Mouse (Mus musculus) layer of hippocampus, adult 8-10 months (tissue): Measurements from ENCODE around the gene Asic3. TPM values are rescaled to one million over a fixed set of nuclear protein-coding genes. Genes with fewer than 3 reads are reported as not detected.
A peak's percentile ranks its signal among the peaks of the same experiment; 100 is the strongest.

Experiments used
- DNase-seq, 2 experiments: peaks; one replicate each; pipeline ENCODE4 v3.0.0; 2022; ENCODE audit warnings: low spot score in 2 of 2
- total RNA-seq, 4 experiments: library from RNA; stranded (reverse); gene quantifications; 2 replicates each; pipeline ENCODE4 v1.2.4; 2022

The Asic3 gene
- total RNA-seq, 4 experiments from 2014 or later = 0.43 to 0.48 (median 0.45) TPM; not detected in 1

DNA sequence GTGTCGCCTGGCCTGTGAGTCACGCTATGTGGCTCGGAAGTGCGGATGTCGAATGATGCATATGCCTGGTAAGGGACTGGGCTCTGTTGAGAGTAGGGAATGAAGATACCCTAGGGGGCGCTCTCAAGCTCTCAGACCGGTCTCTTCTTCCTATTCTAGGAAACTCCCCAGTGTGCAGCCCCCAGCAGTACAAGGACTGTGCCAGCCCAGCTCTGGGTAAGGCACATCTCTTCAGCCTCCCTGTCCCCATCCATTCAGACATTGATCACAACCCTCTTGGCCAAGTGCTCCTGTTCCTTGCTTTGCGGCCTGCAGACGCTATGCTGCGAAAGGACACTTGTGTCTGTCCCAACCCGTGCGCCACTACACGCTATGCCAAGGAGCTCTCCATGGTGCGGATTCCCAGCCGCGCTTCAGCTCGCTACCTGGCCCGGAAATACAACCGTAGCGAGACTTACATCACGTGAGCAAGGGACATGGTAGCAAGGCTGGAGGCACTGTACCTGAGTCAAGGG is 3.1 kb downstream of the Asic3 start:
- DNase-seq = peak in 1 of 2 experiments; percentile 75

DNA sequence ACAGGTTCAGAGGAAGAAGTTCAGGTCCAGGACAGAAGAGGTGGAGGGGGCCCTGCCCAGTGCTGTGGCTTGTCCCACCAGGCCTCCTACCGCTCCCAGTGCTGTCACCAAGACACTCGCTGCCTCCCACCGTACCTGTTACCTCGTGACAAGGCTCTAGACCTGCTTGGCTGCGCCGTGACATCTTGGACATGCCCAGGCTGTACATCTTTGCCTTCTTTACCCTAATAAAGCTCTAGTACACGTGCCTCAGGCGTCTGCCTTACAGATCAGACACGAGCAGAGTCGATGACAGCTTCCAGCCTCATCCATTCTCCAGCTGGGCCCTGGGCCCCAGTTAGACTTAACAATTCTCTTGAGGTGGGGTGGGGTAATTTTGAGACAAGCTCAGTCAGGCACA is 4.4 kb downstream of the Asic3 start:
- no peak for DNase-seq

DNA sequence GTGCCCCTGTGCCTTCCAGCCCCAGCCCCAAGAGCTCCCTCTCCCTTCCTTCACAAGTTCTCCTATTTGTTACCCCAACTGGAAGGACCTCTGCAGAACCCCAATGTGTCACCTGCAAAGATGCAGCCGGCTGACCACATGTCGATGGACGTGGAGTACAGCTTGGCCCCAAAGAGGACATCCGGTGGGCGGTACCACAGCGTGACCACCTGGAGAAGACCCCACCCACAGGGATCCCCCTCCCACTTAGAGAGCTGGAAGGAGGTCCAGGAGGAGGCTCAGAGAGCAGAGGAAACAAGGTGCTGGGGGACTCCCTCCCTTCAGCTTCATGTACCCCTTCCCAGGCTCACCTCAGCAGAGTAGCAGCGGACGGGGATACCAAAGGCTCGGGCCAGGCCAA is 7.2 kb downstream of the Asic3 start:
- DNase-seq = no peak

DNA sequence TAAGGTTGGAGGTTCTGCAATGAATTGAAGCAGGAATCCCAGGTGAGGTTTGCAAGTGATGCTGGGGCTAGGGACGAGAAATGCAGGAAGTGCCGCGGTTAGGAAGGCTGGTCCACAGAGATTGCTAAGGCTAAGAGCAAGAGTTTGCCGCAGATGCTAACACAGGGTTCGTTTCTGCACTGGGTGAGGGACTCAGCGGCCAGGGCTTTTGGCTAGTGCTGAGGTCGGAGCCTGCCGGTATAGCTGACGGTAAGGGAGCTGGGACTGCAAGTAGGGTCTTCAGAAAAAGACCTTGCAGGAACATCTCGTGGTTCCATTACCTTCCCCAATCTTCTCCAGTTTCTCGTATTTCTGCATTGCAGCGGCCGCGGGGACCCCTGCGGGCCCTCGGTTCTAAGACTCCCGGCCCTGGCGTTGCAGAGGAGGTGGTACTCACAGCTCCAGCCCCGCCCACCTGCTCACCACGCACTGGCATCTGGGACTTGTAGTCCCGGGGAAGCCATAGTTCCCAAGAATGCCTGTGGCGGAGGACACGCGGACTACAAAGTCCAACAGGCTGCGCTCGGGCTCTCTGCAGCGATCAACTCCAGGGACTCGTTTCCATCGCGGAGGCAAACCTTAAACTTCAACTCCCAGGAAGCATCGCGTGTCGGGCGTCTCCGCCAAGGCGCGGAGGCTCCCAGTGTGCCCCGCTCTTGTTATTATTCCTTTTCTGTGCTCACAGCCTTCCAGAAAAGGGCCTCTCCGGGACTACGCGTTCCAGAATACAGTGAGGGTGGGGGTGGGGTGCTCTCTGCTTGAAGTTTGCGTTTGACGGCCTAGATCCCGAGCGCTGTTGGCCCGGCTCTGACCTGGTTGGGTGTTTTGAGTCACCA is 10.2 kb downstream of the Asic3 start, which contains the start of the genes Cdk5 and Slc4a2:
TSS of gene Cdk5 (minus strand) at position 402 of the 875 bp plus-strand sequence.
TSS of gene Slc4a2 (plus strand) at position 709 of the 875 bp plus-strand sequence.
- DNase-seq = peak; percentile 99 to 100

DNA sequence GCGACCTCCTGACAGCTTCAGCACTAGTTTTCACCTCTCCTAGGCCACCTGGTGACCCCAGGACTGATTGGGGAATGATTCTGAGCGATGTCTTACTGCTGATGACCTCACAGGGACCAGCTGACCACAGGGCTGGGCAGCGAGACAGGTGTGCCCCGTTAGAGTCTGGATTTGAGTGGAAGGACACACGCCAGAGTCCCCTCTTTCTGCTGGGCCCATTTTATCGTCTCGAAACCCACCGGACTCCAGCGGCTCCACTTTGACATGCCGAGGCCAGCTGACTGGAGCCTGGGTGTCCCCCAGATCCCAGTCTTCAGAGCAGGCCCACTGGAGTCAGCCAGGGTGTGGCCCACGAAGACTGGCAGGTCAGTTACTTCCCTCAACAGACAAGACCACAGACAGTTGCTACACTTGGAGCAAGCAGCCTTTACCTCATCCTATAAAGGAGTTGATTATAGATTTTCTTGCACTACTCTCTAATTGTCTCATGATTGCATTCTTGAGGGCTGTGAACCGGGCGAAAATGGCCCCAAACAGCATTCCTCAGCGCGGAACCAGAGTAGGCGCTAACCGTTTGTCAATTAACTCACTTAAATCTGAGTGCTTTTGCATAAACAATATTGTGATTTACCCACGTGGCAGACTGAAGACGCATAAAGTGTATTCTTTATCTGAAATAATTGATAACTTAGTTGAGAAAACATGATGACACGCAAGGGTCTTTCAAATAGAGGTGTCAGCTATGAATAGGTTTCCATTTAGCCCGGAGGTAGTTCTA is 11.0 kb downstream of the Asic3 start:
- DNase-seq = no peak

DNA sequence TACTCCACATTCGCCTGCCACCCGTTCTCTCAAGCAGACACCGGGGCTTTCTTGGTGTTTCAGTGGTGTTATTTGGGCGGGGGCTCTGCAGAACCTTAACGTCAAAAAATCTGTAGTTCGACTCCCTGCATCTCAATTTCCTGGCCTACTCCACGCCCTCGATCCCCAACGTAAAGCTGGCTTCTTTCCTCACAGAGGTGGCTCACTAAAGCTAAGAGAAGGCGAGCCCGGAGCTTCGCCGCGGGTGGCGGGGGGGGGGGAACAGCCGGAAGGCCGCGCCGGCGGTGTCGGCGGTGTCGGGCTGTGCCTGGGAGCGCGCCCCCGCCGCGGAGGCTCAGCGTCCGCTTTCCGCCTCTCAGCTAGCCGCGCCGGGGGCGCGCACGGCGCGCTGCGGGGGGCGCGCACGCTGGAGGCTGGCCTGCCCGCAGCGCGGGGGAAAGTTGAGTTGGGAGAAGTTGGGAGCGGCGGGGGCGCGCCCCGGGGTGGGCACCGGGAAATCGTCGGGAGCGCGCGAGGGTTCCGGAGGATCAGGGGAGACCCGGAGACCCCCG is 11.7 kb downstream of the Asic3 start:
- peak in 1 of 2 experiments; percentile 53 for DNase-seq

DNA sequence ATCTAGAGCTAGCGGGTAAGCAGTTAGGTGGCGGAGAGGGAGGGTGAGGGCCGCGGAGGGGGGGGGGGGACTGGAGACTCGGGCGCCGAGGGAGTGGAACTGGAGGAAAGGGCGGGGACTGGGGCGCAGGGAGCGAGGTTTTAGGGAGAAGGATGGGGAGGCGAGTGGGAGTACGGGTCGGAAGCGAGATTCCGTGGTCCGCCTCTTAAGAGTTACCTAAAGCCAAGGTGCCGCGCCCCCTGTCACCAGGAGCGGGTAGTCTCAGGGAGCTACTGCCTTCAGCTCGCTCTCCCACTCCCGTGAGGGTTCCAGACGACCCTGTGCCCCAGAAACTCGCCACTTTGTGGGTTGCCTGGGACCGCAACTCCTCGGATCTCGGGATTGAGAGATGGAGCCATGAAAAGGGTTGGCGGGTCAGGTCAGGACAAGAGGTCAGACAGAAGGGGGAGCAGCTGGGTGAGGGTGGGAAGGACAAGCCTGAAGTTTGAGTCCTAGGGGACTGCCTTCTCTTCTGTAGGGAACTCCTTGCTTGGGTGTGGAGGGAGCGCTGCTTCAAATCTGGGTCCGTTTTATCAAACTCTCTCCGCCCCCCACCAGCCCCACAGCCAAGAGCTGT is 12.3 kb downstream of the Asic3 start:
- no peak for DNase-seq

DNA sequence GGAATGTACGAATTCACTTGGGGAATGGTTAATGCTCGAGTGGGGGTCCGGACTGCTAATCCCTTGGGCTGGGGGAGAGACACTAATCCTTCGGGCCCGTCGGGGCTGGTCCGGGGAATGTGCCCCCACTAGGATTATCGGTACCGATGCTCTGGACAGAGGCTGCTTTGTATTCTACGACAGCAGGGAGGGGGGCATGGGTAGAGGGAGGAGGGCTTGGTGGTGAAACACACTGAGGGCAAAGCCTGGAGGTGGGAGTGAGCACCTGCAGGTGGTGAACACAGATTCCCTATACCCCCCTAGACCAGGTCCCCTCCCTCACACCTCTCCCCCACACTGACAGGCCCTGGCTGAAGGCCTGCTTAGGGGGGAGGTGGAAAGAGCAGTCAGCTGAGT is 12.8 kb downstream of the Asic3 start:
- no peak for DNase-seq

DNA sequence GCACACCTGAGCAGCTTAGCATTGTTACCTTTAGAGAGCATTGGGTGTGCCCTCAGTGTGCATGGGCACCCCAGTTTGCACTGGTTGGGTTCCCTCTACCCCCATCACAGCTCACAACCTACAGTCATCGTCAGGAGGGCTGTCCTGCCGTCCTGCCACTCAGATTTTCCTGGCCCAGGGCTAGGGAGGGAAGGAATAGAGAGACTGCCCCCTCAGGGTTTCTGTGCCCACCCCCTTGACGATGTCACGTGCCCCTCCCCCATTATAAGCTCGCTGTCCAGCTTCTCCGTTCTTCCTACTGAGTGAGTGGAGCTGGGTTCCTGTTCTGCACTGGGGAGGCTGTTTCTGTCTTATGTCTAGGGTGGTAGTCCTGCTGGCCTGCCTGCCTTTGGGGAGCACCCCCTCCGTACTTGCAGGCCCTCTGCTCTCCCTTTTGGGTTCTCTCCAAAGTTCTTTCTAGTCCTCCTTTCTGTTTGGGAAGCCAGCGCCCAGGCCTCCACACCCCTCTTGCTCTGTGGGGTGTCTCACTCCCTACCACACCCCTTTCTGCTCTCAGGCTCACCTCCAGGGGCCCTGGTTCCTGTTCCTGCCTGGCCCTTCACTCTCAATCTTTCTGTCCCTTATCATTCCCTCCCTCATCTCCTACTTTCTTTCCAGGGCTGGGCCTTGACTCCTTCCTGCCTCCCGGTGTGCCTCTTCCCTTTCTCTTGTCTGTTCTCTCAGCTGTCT is 13.5 kb downstream of the Asic3 start:
- no peak for DNase-seq

DNA sequence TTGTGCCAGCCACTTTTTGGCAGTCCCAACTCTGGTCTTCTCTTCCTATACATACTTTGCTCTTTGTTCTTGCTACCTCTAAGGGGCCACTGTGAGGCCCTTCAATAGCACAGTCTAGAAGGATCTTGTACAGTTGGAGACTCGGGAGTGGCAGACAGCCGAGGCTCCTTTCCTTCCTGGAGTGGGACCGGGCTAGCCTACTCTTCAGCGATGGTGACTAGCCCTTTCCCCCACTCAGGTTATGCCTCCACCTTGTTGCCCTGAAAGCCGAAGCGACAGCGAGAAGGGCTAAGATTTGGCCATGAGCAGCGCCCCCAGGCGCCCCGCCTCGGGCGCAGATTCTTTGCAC is 14.1 kb downstream of the Asic3 start:
- no peak for DNase-seq

DNA sequence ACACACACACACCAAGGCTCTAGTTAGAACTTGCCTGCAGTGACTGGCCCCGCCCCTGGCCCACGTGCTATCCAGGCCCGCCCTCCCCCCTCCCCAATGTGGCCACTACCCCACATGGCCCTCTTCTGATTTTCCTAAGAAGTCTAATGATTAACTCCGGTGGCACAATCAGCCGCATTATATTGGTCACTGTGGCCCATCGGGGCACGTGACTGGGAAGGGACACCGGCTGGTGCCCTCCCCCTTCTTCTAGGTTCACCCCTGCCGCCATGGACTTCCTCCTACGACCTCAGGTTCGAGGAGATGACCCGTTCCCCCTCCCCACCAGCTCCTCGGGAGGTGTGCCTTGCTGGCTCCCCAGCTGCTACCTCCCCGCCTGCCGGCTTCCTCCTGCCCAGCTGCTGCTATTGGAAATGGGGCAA is 14.8 kb downstream of the Asic3 start:
- no peak for DNase-seq

DNA sequence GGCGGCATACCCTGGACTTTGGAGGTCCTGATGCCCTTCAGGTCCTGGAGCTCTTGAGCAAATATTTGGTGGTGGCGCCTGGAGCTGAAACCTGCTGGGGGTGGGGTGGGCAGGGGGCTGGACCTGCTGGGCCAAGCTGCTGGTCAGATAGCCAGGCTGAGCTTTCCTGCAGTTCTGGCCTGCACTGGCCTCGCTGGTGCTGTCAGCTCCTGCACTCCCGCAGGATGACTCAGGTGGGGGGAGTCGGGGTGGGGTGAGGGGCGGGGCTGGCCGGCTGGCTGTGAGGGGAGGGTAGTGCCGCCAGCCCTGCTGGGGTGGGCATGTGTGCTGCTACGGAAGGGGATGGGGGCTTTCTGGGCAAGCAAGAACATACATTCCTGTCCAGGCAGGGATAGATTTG is 15.4 kb downstream of the Asic3 start:
- DNase-seq = no peak

DNA sequence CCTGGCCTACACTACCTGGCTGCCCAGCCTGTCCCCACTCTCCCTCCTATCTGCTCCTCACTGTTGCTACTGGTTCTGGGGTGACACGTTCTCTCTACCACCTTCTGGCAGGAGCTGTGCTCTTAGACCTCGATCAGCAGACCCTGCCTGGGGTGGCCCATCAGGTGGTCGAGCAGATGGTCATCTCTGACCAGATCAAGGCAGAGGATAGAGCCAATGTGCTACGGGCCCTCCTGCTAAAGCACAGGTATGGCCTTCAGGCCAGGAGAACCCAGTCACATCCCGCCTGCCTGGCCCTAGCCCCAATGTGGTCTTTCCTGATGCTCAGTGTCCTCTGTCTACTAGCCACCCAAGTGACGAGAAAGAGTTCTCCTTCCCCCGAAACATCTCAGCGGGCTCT is 20.8 kb downstream of the Asic3 start:
- DNase-seq = no peak

DNA sequence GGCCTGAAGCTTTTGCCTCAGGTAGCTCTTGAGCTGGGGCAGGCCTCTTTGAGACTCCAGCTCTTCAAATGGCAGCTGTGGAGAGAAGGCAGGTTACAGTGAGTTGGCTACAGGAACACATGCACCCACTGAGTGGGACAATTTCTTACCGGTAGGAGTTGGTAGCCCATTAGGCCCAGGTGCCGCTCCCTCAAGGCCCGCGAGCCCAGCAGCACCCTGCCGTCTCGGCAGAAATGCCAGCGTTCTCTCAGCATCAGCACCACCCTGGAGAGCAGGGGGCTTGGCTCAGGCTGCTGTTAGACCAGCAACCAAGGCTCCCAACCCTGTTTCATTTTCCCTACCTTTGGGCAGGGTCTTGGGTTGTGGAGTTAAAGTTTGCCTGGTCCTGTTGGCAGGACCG is 28.0 kb downstream of the Asic3 start:
- no peak for DNase-seq

DNA sequence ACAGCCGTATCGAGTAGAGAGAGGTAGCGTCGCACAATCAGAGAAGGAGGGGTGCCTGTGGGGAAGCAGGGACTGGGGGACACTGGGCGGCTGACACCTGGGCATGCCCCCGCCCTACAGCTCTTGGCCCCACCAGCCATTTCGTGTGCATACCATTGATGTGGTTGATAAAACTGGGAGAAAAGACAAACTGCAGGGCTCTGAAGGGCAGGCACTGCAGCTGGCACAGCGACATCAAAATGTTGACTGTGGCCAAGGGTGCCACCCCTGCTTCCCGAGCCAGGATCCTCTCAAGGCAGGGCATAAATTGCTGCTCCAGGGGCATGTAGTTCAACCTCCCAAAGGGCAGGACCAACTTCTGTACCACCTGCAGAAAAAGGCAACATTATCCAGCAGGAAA is 28.8 kb downstream of the Asic3 start:
- no peak for DNase-seq

DNA sequence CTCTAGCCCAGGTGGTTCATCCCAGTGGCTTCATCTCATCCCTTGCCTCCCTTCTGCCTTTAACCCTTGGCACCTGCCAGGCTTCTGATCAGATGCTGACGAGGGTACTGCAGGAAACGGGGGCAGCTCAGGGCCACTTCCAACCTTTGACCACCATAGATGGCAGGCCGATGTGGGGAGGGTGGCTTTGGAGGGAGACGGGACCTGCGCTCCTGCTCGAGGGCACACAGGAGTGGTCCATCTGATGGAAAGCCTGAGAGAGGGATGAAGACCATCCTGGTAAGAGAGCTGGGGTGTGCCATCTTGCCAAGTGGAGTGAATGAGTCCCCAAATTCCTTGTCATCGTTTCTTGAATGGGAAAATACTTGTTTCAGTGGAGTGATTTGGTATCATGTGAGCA is 30.0 kb downstream of the Asic3 start:
- no peak for DNase-seq

DNA sequence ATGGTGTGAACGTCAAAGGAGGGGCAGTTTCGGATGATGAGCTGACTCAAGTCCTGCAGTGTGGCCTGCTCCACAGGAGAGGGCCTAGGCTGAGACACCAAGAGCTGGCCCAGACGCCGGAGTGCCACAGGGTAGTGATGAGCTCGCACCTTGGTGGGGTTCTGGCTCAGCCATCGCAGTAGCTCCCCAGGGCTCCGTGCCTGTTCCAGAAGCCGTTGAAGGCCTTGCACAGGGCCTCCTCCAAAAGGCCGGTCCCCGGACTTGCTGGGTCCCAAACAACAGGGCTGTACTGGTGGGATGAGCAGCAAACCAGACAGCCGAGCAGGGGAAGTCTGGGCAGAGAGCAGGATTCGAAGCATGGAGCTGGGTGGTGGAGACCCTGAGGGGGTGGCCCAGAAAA is 30.7 kb downstream of the Asic3 start:
- DNase-seq = no peak

DNA sequence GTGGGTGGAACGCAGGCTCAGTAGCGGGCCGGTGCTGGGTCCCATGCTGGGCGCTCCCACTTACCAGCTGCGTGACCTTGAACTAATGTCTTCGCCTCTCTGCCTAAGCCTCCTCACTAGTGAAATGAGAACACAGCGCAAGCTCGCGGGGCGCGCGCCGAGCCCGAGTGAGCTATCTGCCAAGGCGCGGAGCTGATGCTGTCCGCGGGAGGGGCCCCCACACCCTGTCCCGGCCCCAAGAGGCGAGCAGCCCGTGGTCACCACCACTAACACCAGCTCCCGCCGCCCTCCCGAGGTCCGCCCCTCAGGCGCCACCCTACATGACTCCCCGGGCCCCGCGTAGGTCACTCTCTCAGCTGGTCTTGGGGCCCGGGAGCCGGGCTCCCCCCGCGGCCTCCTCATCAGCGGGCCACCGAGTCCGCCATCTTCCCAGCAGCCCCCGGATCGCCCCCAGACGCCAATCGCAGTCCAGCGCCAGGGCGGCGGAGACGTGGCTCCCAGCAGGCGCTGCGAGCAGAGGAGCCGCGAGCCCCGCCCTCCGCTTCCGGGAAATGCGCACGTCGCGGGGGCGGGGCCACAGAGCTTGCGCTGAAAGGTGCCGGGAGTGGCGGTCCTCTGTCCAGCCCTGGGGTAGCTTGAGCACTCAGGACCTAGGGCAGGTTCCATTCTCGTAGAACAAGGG is 31.7 kb downstream of the Asic3 start, which contains the start of gene Fastk:
TSS of gene Fastk (minus strand) at position 542 of the 682 bp plus-strand sequence.
- peak; percentile 87 to 94 for DNase-seq

DNA sequence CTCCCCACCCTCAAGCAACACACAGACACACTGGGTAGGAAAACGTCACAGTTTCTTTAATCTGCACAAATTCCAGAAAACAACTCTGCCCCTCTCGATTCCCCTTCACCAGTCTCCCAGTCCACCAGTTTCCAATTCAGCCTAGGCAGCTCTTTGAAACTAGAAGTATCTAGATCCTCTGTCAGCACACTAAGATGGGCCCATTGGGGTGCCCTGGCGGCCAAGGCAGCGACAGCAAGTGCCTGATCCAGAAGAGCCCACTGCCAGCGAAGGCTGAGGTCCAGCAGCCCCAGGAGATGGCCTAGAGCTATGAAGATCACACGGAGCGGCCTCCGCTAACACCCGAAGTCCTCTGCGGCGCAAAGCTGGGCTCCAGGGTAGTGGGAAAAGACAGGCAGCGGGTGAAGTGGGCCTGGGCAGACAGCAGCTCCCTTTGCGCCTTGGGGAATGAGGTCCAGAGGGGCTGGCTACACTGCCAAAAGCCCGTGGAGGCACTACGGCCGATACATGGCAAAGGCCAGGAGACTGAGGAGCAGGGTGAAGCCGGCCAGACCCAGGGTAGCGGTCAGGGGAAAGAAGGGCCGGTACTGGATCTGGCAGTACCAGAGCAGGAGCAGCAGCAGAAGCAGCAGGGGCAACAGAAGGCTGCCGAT is 32.4 kb downstream of the Asic3 start:
- DNase-seq = no peak

DNA sequence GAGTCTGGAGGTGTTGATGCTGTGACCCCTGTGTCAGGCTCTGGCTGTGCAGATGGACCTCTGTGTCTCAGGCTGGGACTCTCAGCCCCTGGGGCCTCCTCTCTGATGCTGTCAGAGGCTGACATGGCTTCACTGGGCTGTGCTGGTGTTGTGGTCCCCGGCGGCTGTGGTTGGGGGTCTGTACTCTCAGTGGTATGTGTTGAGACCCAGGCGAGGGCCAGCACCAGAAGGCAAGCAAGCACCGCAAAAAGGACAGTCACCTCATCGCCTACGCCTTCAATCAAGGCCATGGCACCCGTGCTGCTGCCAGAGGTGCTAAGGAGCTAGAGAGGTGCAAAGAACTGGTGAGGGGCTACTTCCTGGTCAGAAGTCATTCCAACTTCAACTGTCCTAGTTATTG is 33.4 kb downstream of the Asic3 start:
- DNase-seq = no peak
